Mouse (Mus musculus) heart, embryonic 16.5 days (tissue): ENCODE data around the gene Neurl1a. TPM values are rescaled to one million over a fixed set of nuclear protein-coding genes. Genes with fewer than 3 reads are reported as not detected.

Experiments
- ATAC-seq: fragments of 200-750 bp; cut with Nextera tagmentation; replicated peaks from 2 replicates; pipeline ENCODE4 v1.8.0; 2017; ENCODE audit warnings: moderate number of reproducible peaks; ENCODE audit not compliant: insufficient read depth, low FRiP score; ENCODE audit errors: extremely low read depth
- H3K27ac ChIP-seq: fragments of 300-500 bp; sonication (generic); 2 replicates; pipeline ENCODE4 v1.5.1; 2014; ENCODE audit warnings: mild to moderate bottlenecking, low read length, control low read depth, moderate library complexity
- H3K27me3 ChIP-seq: fragments of 300-500 bp; sonication (generic); 2 replicates; pipeline ENCODE4 v1.6.1; 2014; ENCODE audit warnings: low read length, mixed read lengths; ENCODE audit not compliant: control insufficient read depth, insufficient read depth
- H3K36me3 ChIP-seq: fragments of 300-500 bp; sonication (generic); 2 replicates; pipeline ENCODE4 v1.6.1; 2014; ENCODE audit not compliant: control insufficient read depth, insufficient read depth
- H3K4me1 ChIP-seq: fragments of 300-500 bp; sonication (generic); 2 replicates; pipeline ENCODE4 v1.6.1; 2014; ENCODE audit warnings: low read length, mixed read lengths; ENCODE audit not compliant: control insufficient read depth, insufficient read depth
- H3K4me2 ChIP-seq: fragments of 300-500 bp; sonication (generic); 2 replicates; pipeline ENCODE4 v1.6.1; 2014; ENCODE audit warnings: low read depth, mild to moderate bottlenecking, control low read depth, low read length
- H3K4me3 ChIP-seq: fragments of 300-500 bp; sonication (generic); 2 replicates; pipeline ENCODE4 v1.5.1; 2014; ENCODE audit warnings: mild to moderate bottlenecking, control low read depth, low read length
- H3K9ac ChIP-seq: fragments of 300-500 bp; sonication (generic); 2 replicates; pipeline ENCODE4 v1.6.1; 2014; ENCODE audit warnings: low read length, control low read depth
- H3K9me3 ChIP-seq: fragments of 300-500 bp; sonication (generic); replicated peaks from 2 replicates; pipeline ENCODE4 v1.6.1; 2016; ENCODE audit warnings: low read length; ENCODE audit not compliant: control insufficient read depth
- WGBS: fragments of 180-500 bp; shearing (Covaris S2); extraction: QIAGEN DNeasy Blood & Tissue Kit; methylation state at CpG from one replicate; pipeline ENCODE4 v1.1.7; 2014; 5-methylcytosine and 5-hydroxymethylcytosine counted together
- polyA plus RNA-seq: library from polyadenylated mRNA; unstranded; fragments of >200 nt; fragmentation: Nextera tagmentation; extraction: Ambion mirVana; gene quantifications from 2 replicates; pipeline ENCODE4 v1.2.1, GENCODE M21; 2015

The Neurl1a gene
- polyA plus RNA-seq, 1 experiment from 2014 or later, result 1.4 TPM

DNA sequence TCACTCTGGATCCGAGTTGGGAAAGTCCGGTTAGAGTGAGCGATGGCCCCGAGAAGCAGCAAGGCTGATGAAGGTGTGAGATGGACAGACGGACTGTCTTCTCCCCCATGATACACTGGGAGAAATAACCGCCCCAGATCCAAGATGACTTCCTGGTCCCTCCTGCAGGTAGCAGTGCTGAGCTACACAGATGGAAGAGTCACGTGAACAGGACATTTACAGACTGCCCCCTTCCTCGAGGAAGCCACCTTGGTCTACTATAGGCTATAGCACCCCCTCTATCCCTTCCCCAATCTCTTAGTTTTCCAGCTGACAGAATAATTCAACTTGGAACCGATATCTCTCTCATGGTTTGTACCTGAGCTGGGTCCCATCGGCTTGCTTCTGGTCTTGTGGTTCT is 619 bp upstream of the Neurl1a start:
- peak; percentile 57; the same call in 1 of the 2 replicates for ATAC-seq
- 19% methylated on average over 10 of the region's 10 CpGs for WGBS
- Histone ChIP-seq H3K27me3 (peaks cover 38% of the 10 kb centered on the region), H3K36me3 (no peaks in the 10 kb centered on the region), H3K4me2 (peak overlapping the region; percentile 100), H3K27ac (no peak overlapping the region), H3K4me1 (peaks cover 3% of the 10 kb centered on the region; the same call in 1 of the 2 replicates), H3K4me3 (peak overlapping the region; percentile 76), H3K9me3 (peaks cover 2% of the 10 kb centered on the region; the same call in 1 of the 2 replicates), H3K9ac (no peak overlapping the region)

GRCm38 (mm10) chr19:47179272-47179809 is 721 bp downstream of the Neurl1a start:
- 1% methylated on average over 34 of the region's 42 CpGs for WGBS
- H3K27me3 ChIP-seq, result peaks cover 31% of the 10 kb centered on the region
- peak overlapping the region; percentile 70 for H3K9ac ChIP-seq
- no peak overlapping the region for H3K27ac ChIP-seq
- peak overlapping the region; percentile 76 for H3K4me3 ChIP-seq
- H3K9me3 ChIP-seq, result peaks cover 2% of the 10 kb centered on the region; the same call in 1 of the 2 replicates
- ATAC-seq, result no peak
- no peaks in the 10 kb centered on the region for H3K36me3 ChIP-seq
- peaks cover 3% of the 10 kb centered on the region; the same call in 1 of the 2 replicates for H3K4me1 ChIP-seq
- peak overlapping the region; percentile 100 for H3K4me2 ChIP-seq

DNA sequence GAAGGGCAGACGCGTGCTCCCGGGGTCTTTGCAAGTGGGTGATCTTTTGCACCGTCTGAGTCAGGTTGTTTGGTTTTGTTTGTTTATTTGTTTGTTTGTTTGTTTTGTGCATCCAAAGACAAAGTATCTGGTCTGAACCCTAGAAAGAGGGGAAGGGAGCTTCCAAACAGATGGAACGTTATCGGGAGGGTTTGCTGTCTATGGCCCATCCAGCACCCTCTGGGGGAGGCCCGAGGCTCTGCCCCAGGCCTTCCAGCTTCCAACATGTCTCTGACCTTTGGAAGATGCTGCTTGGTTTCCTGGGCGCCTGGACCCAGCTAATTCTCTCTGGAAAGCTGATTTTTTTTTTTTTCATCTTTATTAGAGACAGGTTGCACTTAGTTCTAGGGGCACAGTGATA is 1.4 kb downstream of the Neurl1a start:
- H3K9me3 ChIP-seq, result peaks cover 2% of the 10 kb centered on the region; the same call in 1 of the 2 replicates
- no peak overlapping the region for H3K9ac ChIP-seq
- WGBS, result 21% methylated on average over 8 of the region's 8 CpGs
- no peak for ATAC-seq
- no peak overlapping the region for H3K27ac ChIP-seq
- H3K4me1 ChIP-seq, result peaks cover 3% of the 10 kb centered on the region; the same call in 1 of the 2 replicates
- no peak overlapping the region for H3K4me3 ChIP-seq
- H3K27me3 ChIP-seq, result peaks cover 31% of the 10 kb centered on the region
- H3K4me2 ChIP-seq, result no peak overlapping the region
- no peaks in the 10 kb centered on the region for H3K36me3 ChIP-seq

DNA sequence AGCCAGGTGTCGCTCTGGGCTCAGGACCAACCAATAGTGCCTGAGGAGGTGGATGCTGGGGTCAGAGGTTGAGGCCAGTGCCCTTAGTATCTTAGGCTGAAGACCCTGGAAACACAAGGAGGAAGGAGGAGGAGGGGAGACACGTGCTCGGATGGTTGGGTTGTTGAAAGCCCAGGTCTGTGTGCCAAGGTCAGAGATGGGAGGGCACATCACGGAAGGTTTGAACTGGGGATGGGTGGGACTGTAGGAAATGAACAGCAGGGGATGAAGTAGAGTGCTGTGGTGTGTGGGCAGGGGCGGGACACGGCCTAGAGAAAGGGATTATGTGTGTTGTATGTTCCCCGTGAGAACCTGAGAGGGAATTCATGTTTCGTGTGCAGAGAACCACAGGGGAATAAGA is 5.6 kb downstream of the Neurl1a start:
- Histone ChIP-seq H3K36me3 (no peaks in the 10 kb centered on the region), H3K4me3 (no peak overlapping the region), H3K9ac (no peak overlapping the region), H3K27me3 (peaks cover 21% of the 10 kb centered on the region), H3K4me2 (no peak overlapping the region), H3K27ac (no peak overlapping the region), H3K9me3 (peaks cover 2% of the 10 kb centered on the region; the same call in 1 of the 2 replicates), H3K4me1 (peaks cover 3% of the 10 kb centered on the region; the same call in 1 of the 2 replicates)
- WGBS, result 57% methylated on average over 8 of the region's 8 CpGs
- ATAC-seq, result no peak

DNA sequence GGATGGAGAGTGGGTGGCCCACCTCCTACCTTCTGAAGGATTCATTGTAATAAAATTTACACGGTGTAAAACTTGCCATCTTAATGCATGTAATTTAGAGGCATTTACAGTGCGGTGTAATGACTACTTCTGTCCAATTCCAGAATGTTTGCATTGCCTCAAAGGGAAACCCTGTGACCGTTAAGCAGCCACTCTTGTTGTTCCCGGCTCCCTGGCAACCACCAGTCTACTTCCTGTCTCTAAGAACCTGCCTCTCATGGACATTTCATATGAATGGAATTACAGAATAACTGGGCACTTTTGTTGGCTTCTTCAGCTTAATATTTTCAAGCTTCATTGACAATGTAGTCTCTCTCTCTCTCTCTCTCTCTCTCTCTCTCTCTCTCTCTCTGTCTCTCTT is 6.1 kb downstream of the Neurl1a start:
- Histone ChIP-seq H3K27me3 (peaks cover 16% of the 10 kb centered on the region), H3K9me3 (peaks cover 2% of the 10 kb centered on the region; the same call in 1 of the 2 replicates), H3K4me3 (no peak overlapping the region), H3K27ac (no peak overlapping the region), H3K4me2 (no peak overlapping the region), H3K9ac (no peak overlapping the region), H3K36me3 (no peaks in the 10 kb centered on the region), H3K4me1 (no peaks in the 10 kb centered on the region)
- ATAC-seq, result no peak
- WGBS, result 48% methylated on average over 4 of the region's 4 CpGs

GRCm38 (mm10) chr19:47186514-47187275 is 8.1 kb downstream of the Neurl1a start:
- H3K4me2 ChIP-seq, result no peak overlapping the region
- H3K9me3 ChIP-seq, result peaks cover 2% of the 10 kb centered on the region; the same call in 1 of the 2 replicates
- H3K4me3 ChIP-seq, result no peak overlapping the region
- 38% methylated on average over 15 of the region's 15 CpGs for WGBS
- H3K4me1 ChIP-seq, result no peaks in the 10 kb centered on the region
- no peak overlapping the region for H3K9ac ChIP-seq
- ATAC-seq, result no peak
- no peaks in the 10 kb centered on the region for H3K27me3 ChIP-seq
- no peaks in the 10 kb centered on the region for H3K36me3 ChIP-seq
- H3K27ac ChIP-seq, result no peak overlapping the region

- Histone ChIP-seq H3K27ac (no peak overlapping the region), H3K4me2 (no peak overlapping the region), H3K4me1 (no peaks in the 10 kb centered on the region), H3K9ac (no peak overlapping the region), H3K27me3 (no peaks in the 10 kb centered on the region), H3K36me3 (no peaks in the 10 kb centered on the region), H3K4me3 (no peak overlapping the region), H3K9me3 (no peaks in the 10 kb centered on the region)
- peak; percentile 69 for ATAC-seq
- 69% methylated on average over 11 of the region's 11 CpGs for WGBS
Measured at GRCm38 (mm10) chr19:47188515-47189128, 10.0 kb downstream of the Neurl1a start.

- Histone ChIP-seq H3K9me3 (no peaks in the 10 kb centered on the region), H3K4me1 (no peaks in the 10 kb centered on the region), H3K4me2 (no peak overlapping the region), H3K27me3 (no peaks in the 10 kb centered on the region), H3K27ac (no peak overlapping the region), H3K36me3 (no peaks in the 10 kb centered on the region), H3K4me3 (no peak overlapping the region), H3K9ac (no peak overlapping the region)
- ATAC-seq, result no peak
- 90% methylated on average over 5 of the region's 5 CpGs for WGBS
Measured at GRCm38 (mm10) chr19:47192158-47192557, 13.5 kb downstream of the Neurl1a start.
